Comparison of ENCODE assay signal across 33 mouse cellular contexts in genomic region chr2:157926502-157926901, GRCm38 (mm10). TPM values are rescaled to one million over a fixed set of nuclear protein-coding genes. Genes with fewer than 3 reads are reported as not detected.
A peak's percentile ranks its signal among the peaks of the same experiment; 100 is the strongest.
DNase-seq lines count a peak whose midpoint lies in the region; ATAC-seq and TF ChIP-seq lines count a peak whose summit lies in the region.
"Had no signal": no experiment of that assay in that cellular context is flagged by ENCODE, and none has a peak within 500 bp of the region (broad histone marks: within the 10 kb centered on the region; RNA-seq: fewer than 3 reads in every experiment).

No protein-coding gene starts in this region.

- 0 out of 2 replicates have a peak, but pooled peaks cover 17% of the 10 kb centered on the region for H3K27me3 ChIP-seq in hindbrain, embryonic 13.5 days
- no peaks in the 10 kb centered on the region for H3K27me3 ChIP-seq in hindbrain, embryonic 16.5 days (replicated peaks; ENCODE audit: control insufficient read depth, insufficient read depth, low read length)
- H3K27me3 ChIP-seq in midbrain, postnatal 0 days (ENCODE audit: insufficient read depth, low read length) = no peaks in the 10 kb centered on the region

- H3K27ac ChIP-seq in hindbrain, embryonic 13.5 days = peak overlapping the region; percentile 78
- no peak overlapping the region; the same call in 1 of the 2 replicates for H3K27ac ChIP-seq in hindbrain, embryonic 16.5 days (ENCODE audit: low read depth, low read length)
- H3K27ac ChIP-seq in midbrain, postnatal 0 days (ENCODE audit: low read depth, low read length) = no peak overlapping the region; the same call in 1 of the 2 replicates
- H3K27ac ChIP-seq: embryonic facial prominence, embryonic 12.5 days; heart, adult 2 months; liver, embryonic 14.5 days had no signal

- peaks cover 73% of the 10 kb centered on the region for H3K4me1 ChIP-seq in hindbrain, embryonic 13.5 days (replicated peaks)
- peaks cover 43% of the 10 kb centered on the region for H3K4me1 ChIP-seq in hindbrain, embryonic 16.5 days (ENCODE audit: control insufficient read depth, insufficient read depth, low read depth, low read length)
- peaks cover 14% of the 10 kb centered on the region for H3K4me1 ChIP-seq in midbrain, postnatal 0 days (ENCODE audit: insufficient read depth, low read length)
- H3K4me1 ChIP-seq: heart, embryonic 12.5 days had no signal

- H3K9me3 ChIP-seq in hindbrain, embryonic 13.5 days = no peaks in the 10 kb centered on the region
- H3K9me3 ChIP-seq in hindbrain, embryonic 16.5 days (ENCODE audit: control insufficient read depth, low read length) = no peaks in the 10 kb centered on the region
- H3K9me3 ChIP-seq in midbrain, postnatal 0 days (ENCODE audit: low read length) = no peaks in the 10 kb centered on the region
- H3K9me3 ChIP-seq: embryonic facial prominence, embryonic 12.5 days; G1E; heart, embryonic 12.5 days; midbrain, embryonic 12.5 days had no signal

- H3K4me2 ChIP-seq in hindbrain, embryonic 13.5 days = no peak overlapping the region
- no peak overlapping the region for H3K4me2 ChIP-seq in hindbrain, embryonic 16.5 days (ENCODE audit: low read length)
- H3K4me2 ChIP-seq in midbrain, postnatal 0 days (ENCODE audit: low read depth, low read length, poor library complexity, severe bottlenecking) = 0 out of 2 replicates have a peak overlapping the region, but pooled peaks have one; percentile 1
- H3K4me2 ChIP-seq: embryonic facial prominence, embryonic 12.5 days; heart, embryonic 12.5 days; lung, embryonic 14.5 days; midbrain, embryonic 12.5 days had no signal

- H3K4me3 ChIP-seq in hindbrain, embryonic 13.5 days = no peak overlapping the region
- no peak overlapping the region for H3K4me3 ChIP-seq in hindbrain, embryonic 16.5 days (ENCODE audit: low read length)
- no peak overlapping the region for H3K4me3 ChIP-seq in midbrain, postnatal 0 days (ENCODE audit: low read depth, low read length)
- H3K4me3 ChIP-seq: embryonic facial prominence, embryonic 12.5 days; heart, adult 2 months; heart, embryonic 12.5 days; midbrain, embryonic 12.5 days; myocyte had no signal

- WGBS in hindbrain, embryonic 13.5 days = 39% methylated on average over 7 of the region's 7 CpGs
- 34% methylated on average over 7 of the region's 7 CpGs for WGBS in hindbrain, embryonic 16.5 days
- 22% methylated on average over 7 of the region's 7 CpGs for WGBS in midbrain, postnatal 0 days

- H3K9ac ChIP-seq in hindbrain, embryonic 13.5 days = peak overlapping the region; percentile 40; the same call in 1 of the 2 replicates
- H3K9ac ChIP-seq in hindbrain, embryonic 16.5 days (ENCODE audit: low read depth, low read length) = no peak overlapping the region
- no peak overlapping the region for H3K9ac ChIP-seq in midbrain, postnatal 0 days (replicated peaks; ENCODE audit: low read length, poor library complexity, severe bottlenecking)
- H3K9ac ChIP-seq: embryonic facial prominence, embryonic 12.5 days; heart, embryonic 12.5 days; liver, embryonic 14.5 days; lung, embryonic 14.5 days; midbrain, embryonic 12.5 days had no signal

- ATAC-seq in hindbrain, embryonic 13.5 days (ENCODE audit: low FRiP score) = no peak
- no peak for ATAC-seq in hindbrain, embryonic 16.5 days
- no peak for ATAC-seq in midbrain, postnatal 0 days (ENCODE audit: low FRiP score)
- ATAC-seq: forebrain, embryonic 14.5 days; intestine, postnatal 0 days had no signal

- intact Hi-C loops in left cerebral cortex, postnatal 36 days (cut with DNase I) = loop anchor here (5.0 kb wide), 1 partner anchor 61 kb away; no protein-coding TSS in a partner anchor

- 0 out of 2 replicates have a peak, but pooled peaks cover 3% of the 10 kb centered on the region for H3K36me3 ChIP-seq in hindbrain, embryonic 13.5 days
- no peaks in the 10 kb centered on the region for H3K36me3 ChIP-seq in hindbrain, embryonic 16.5 days (ENCODE audit: control insufficient read depth, insufficient read depth, low read length)
- no peaks in the 10 kb centered on the region; the same call in 1 of the 2 replicates for H3K36me3 ChIP-seq in midbrain, postnatal 0 days (ENCODE audit: insufficient read depth, low read length)
- H3K36me3 ChIP-seq: embryonic facial prominence, embryonic 12.5 days; G1E; heart, embryonic 12.5 days; midbrain, embryonic 12.5 days had no signal

- DNase-seq in left cerebral cortex, postnatal 36 days (ENCODE audit: low spot score in 2 of 2) = peak; percentile 30
- no peak for DNase-seq in left cerebral cortex, adult 8-10 months (ENCODE audit: low spot score in 2 of 2)
- peak; percentile 67 for DNase-seq in brain, adult 2 months (ENCODE audit: low read depth, low spot score)
- DNase-seq in midbrain, postnatal 0 days (ENCODE audit: low spot score) = no peak
- no peak for DNase-seq in lung, postnatal 10 days
- DNase-seq: adrenal gland, adult 8-10 months; cerebellum, adult 11 months; cerebellum, adult 9-10 months; embryo, embryonic 11 days; heart, adult 2 months; heart, postnatal 4 days; kidney, adult 9 months; kidney, postnatal 10 days; liver; lung, embryonic 14.5 days; right cerebral cortex, postnatal 4 days; thymus, adult 2 months; thymus, postnatal 4 days had no signal

- TF ChIP-seq CTCF in midbrain, postnatal 0 days (IDR thresholded peaks at IDR 0.05) = no peak

RNA-seq across cellular contexts. Expression of gene Vstm2l, which starts 12.0 kb away (rescaled TPM):
- polyA plus RNA-seq in hindbrain, embryonic 13.5 days (2015; fragmentation: Nextera tagmentation; extraction: Ambion mirVana) = 16.9 and 21.6 TPM in 2 replicates
- 9.5 and 20.7 TPM in 2 replicates for polyA plus RNA-seq in hindbrain, embryonic 16.5 days (2015; fragmentation: Nextera tagmentation; extraction: Ambion mirVana)
- 100 to 1,000 TPM; 155 to 172 TPM for total RNA-seq in left cerebral cortex, postnatal 36 days (2021)
- 100 to 1,000 TPM; 131 to 164 (median 153) TPM for total RNA-seq in left cerebral cortex, adult 8-10 months (2022)
- 349 and 393 TPM in 2 replicates for total RNA-seq in midbrain, postnatal 0 days (2014; rRNA removed)
- polyA plus RNA-seq in midbrain, postnatal 0 days (2015; fragmentation: Nextera tagmentation; extraction: Ambion mirVana) = 57.0 and 61.8 TPM in 2 replicates
- total RNA-seq: G1E; gastrocnemius, adult 8-10 months; heart, adult 2 months; megakaryocyte progenitor cell, adult 5-6 weeks; neutrophil, adult 5-6 weeks had no signal
- polyA plus RNA-seq: G1E; heart, embryonic 12.5 days; heart, postnatal 0 days; limb, embryonic 11.5 days; lung, embryonic 14.5 days; myocyte had no signal

Comparison
In these comparisons a context has a peak if more than half of its experiments do, and no peak if none do; other contexts are left out.
1. DNase-seq: peak in left cerebral cortex, postnatal 36 days (2 of 2) and brain, adult 2 months (single experiment); none in left cerebral cortex, adult 8-10 months (0 of 2), midbrain, postnatal 0 days (single experiment) and lung, postnatal 10 days (single experiment).